ENCODE assay signal across 23 mouse cellular contexts in genomic region chr19:26859195-26859570, GRCm38 (mm10). TPM values are rescaled to one million over a fixed set of nuclear protein-coding genes. Genes with fewer than 3 reads are reported as not detected.
A peak's percentile ranks its signal among the peaks of the same experiment; 100 is the strongest.
DNase-seq lines count a peak whose midpoint lies in the region; ATAC-seq and TF ChIP-seq lines count a peak whose summit lies in the region.
"Had no signal": no experiment of that assay in that cellular context is flagged by ENCODE, and none has a peak within 500 bp of the region (broad histone marks: within the 10 kb centered on the region; RNA-seq: fewer than 3 reads in every experiment).

No protein-coding gene starts in this region.

- TF ChIP-seq EP300 in lung, postnatal 0 days (IDR thresholded peaks at IDR 0.05) = no peak

- H3K9me3 ChIP-seq in kidney, embryonic 15.5 days (replicated peaks) = no peaks in the 10 kb centered on the region
- no peaks in the 10 kb centered on the region for H3K9me3 ChIP-seq in hindbrain, embryonic 12.5 days (replicated peaks)
- H3K9me3 ChIP-seq in midbrain, embryonic 14.5 days (ENCODE audit: control insufficient read depth, low read length) = no peaks in the 10 kb centered on the region
- H3K9me3 ChIP-seq in lung, postnatal 0 days (ENCODE audit: low read length) = no peaks in the 10 kb centered on the region
- H3K9me3 ChIP-seq: limb, embryonic 12.5 days; liver, embryonic 15.5 days had no signal

- no peaks in the 10 kb centered on the region for H3K27me3 ChIP-seq in kidney, embryonic 15.5 days
- no peaks in the 10 kb centered on the region; the same call in 1 of the 2 replicates for H3K27me3 ChIP-seq in hindbrain, embryonic 12.5 days
- no peaks in the 10 kb centered on the region for H3K27me3 ChIP-seq in midbrain, embryonic 14.5 days (ENCODE audit: control insufficient read depth, insufficient read depth, low read length)
- H3K27me3 ChIP-seq in lung, postnatal 0 days (replicated peaks; ENCODE audit: insufficient read depth, low read length) = no peaks in the 10 kb centered on the region
- H3K27me3 ChIP-seq: limb, embryonic 12.5 days; liver, embryonic 15.5 days had no signal

- peak; percentile 10 for DNase-seq in adrenal gland, adult 2 months
- DNase-seq in adrenal gland, adult 8-10 months = no peak
- DNase-seq in kidney, adult 9 months = no peak
- DNase-seq in midbrain, embryonic 14.5 days = peak; percentile 62
- no peak for DNase-seq in right cerebral cortex, postnatal 10 days (ENCODE audit: low spot score in 2 of 2)
- no peak for DNase-seq in lung, postnatal 0 days (ENCODE audit: low spot score)
- DNase-seq: cerebellum, postnatal 10 days; embryo, embryonic 11 days; heart, adult 11 months; lung, postnatal 14 days; thymus, postnatal 14 days had no signal

- H3K27ac ChIP-seq in kidney, embryonic 15.5 days = peak overlapping the region; percentile 79
- peak overlapping the region; percentile 72; the same call in 1 of the 2 replicates for H3K27ac ChIP-seq in hindbrain, embryonic 12.5 days
- H3K27ac ChIP-seq in midbrain, embryonic 14.5 days (replicated peaks; ENCODE audit: low read depth, low read length) = peak overlapping the region; percentile 74
- no peak overlapping the region for H3K27ac ChIP-seq in lung, postnatal 0 days (ENCODE audit: low read length)
- H3K27ac ChIP-seq: left cerebral cortex, adult 2 months; limb, embryonic 12.5 days; liver, embryonic 15.5 days; stomach, postnatal 0 days had no signal

- no peak overlapping the region for H3K4me3 ChIP-seq in kidney, embryonic 15.5 days (replicated peaks)
- no peak overlapping the region for H3K4me3 ChIP-seq in hindbrain, embryonic 12.5 days
- no peak overlapping the region for H3K4me3 ChIP-seq in midbrain, embryonic 14.5 days (replicated peaks; ENCODE audit: low read depth, low read length)
- no peak overlapping the region for H3K4me3 ChIP-seq in lung, postnatal 0 days (ENCODE audit: low read depth, low read length)
- H3K4me3 ChIP-seq: left cerebral cortex, adult 2 months; limb, embryonic 12.5 days; liver, embryonic 15.5 days had no signal

- no peak for ATAC-seq in kidney, embryonic 15.5 days (replicated peaks; ENCODE audit: low FRiP score)
- no peak for ATAC-seq in hindbrain, embryonic 12.5 days (ENCODE audit: low FRiP score)
- ATAC-seq in midbrain, embryonic 14.5 days (ENCODE audit: low FRiP score, low TSS enrichment) = no peak
- no peak for ATAC-seq in lung, postnatal 0 days
- ATAC-seq: intestine, postnatal 0 days had no signal

- peak overlapping the region; percentile 10; the same call in 1 of the 2 replicates for H3K4me2 ChIP-seq in kidney, embryonic 15.5 days
- no peak overlapping the region for H3K4me2 ChIP-seq in hindbrain, embryonic 12.5 days (replicated peaks)
- H3K4me2 ChIP-seq in midbrain, embryonic 14.5 days (ENCODE audit: low read length) = 0 out of 2 replicates have a peak overlapping the region, but pooled peaks have one; percentile 7
- no peak overlapping the region for H3K4me2 ChIP-seq in lung, postnatal 0 days (replicated peaks; ENCODE audit: low read depth, low read length)
- H3K4me2 ChIP-seq: limb, embryonic 12.5 days; liver, embryonic 15.5 days had no signal

- H3K4me1 ChIP-seq in kidney, embryonic 15.5 days = peaks cover 13% of the 10 kb centered on the region
- peaks cover 14% of the 10 kb centered on the region for H3K4me1 ChIP-seq in hindbrain, embryonic 12.5 days
- peaks cover 19% of the 10 kb centered on the region for H3K4me1 ChIP-seq in midbrain, embryonic 14.5 days (ENCODE audit: control insufficient read depth, insufficient read depth, low read length)
- H3K4me1 ChIP-seq in lung, postnatal 0 days (ENCODE audit: insufficient read depth, low read depth, low read length) = no peaks in the 10 kb centered on the region
- H3K4me1 ChIP-seq: limb, embryonic 12.5 days; liver, embryonic 15.5 days had no signal

- 52% methylated on average over 5 of the region's 5 CpGs for WGBS in kidney, embryonic 15.5 days
- 37% methylated on average over 5 of the region's 5 CpGs for WGBS in hindbrain, embryonic 12.5 days
- WGBS in midbrain, embryonic 14.5 days = 25% methylated on average over 5 of the region's 5 CpGs
- 70% methylated on average over 5 of the region's 5 CpGs for WGBS in lung, postnatal 0 days

- H3K36me3 ChIP-seq in kidney, embryonic 15.5 days = no peaks in the 10 kb centered on the region
- no peaks in the 10 kb centered on the region for H3K36me3 ChIP-seq in hindbrain, embryonic 12.5 days
- no peaks in the 10 kb centered on the region for H3K36me3 ChIP-seq in midbrain, embryonic 14.5 days (ENCODE audit: control insufficient read depth, insufficient read depth, low read length)
- no peaks in the 10 kb centered on the region for H3K36me3 ChIP-seq in lung, postnatal 0 days (ENCODE audit: insufficient read depth, low read length)
- H3K36me3 ChIP-seq: limb, embryonic 12.5 days; liver, embryonic 15.5 days had no signal

- TF ChIP-seq CTCF in lung, postnatal 0 days (IDR thresholded peaks at IDR 0.05) = no peak

- H3K9ac ChIP-seq in kidney, embryonic 15.5 days = no peak overlapping the region
- H3K9ac ChIP-seq in hindbrain, embryonic 12.5 days = no peak overlapping the region
- H3K9ac ChIP-seq in midbrain, embryonic 14.5 days (replicated peaks; ENCODE audit: low read length) = no peak overlapping the region
- no peak overlapping the region for H3K9ac ChIP-seq in lung, postnatal 0 days (replicated peaks; ENCODE audit: low read depth)
- H3K9ac ChIP-seq: limb, embryonic 12.5 days; liver, embryonic 15.5 days had no signal

RNA-seq across cellular contexts. Expression of gene Gm815, which starts 26.5 kb away (rescaled TPM):
- total RNA-seq in adrenal gland, adult 2 months (2021) = not detected
- polyA plus RNA-seq in adrenal gland, adult 2 months (2012; rRNA removed) = not detected in 2 replicates
- not detected for total RNA-seq in adrenal gland, adult 8-10 months (2022)
- polyA plus RNA-seq in kidney, embryonic 15.5 days (2015; fragmentation: Nextera tagmentation; extraction: Ambion mirVana) = not detected in 2 replicates
- polyA plus RNA-seq in hindbrain, embryonic 12.5 days (2016; fragmentation: Nextera tagmentation; extraction: Ambion mirVana) = not detected in 2 replicates
- not detected in 2 replicates for polyA plus RNA-seq in midbrain, embryonic 14.5 days (2014; fragmentation: Nextera tagmentation; extraction: Ambion mirVana)
- 0.16 TPM in 1 of 2 replicates, not detected in the other for polyA plus RNA-seq in lung, postnatal 0 days (2015; fragmentation: Nextera tagmentation; extraction: Ambion mirVana)
- total RNA-seq: adrenal gland, postnatal 4 days; heart, postnatal 36 days; layer of hippocampus, adult 8-10 months; left cerebral cortex, adult 2 months had no signal
- polyA plus RNA-seq: intestine, postnatal 0 days; limb, embryonic 12.5 days; liver, embryonic 15.5 days; neural tube, embryonic 14.5 days; spleen, adult 2 months; stomach, postnatal 0 days had no signal

Comparison
In these comparisons a context has a peak if more than half of its experiments do, and no peak if none do; other contexts are left out.
1. DNase-seq: peak in adrenal gland, adult 2 months (single experiment) and midbrain, embryonic 14.5 days (single experiment); none in adrenal gland, adult 8-10 months (single experiment), kidney, adult 9 months (single experiment), right cerebral cortex, postnatal 10 days (0 of 2) and lung, postnatal 0 days (single experiment).
2. H3K4me2 ChIP-seq: peak in kidney, embryonic 15.5 days (single experiment) and midbrain, embryonic 14.5 days (single experiment); none in hindbrain, embryonic 12.5 days (single experiment) and lung, postnatal 0 days (single experiment).